Mouse (Mus musculus) intestine, embryonic 15.5 days (tissue): ENCODE measurements around the gene Snap23. TPM values are rescaled to one million over a fixed set of nuclear protein-coding genes. Genes with fewer than 3 reads are reported as not detected.

Experiments
- ATAC-seq: fragments of 200-750 bp; cut with Nextera tagmentation; 2 replicates; pipeline ENCODE4 v1.8.0; 2017; ENCODE audit warnings: moderate TSS enrichment, moderate library complexity
- H3K27ac ChIP-seq: fragments of 300-500 bp; sonication (generic); 2 replicates; pipeline ENCODE4 v1.5.1; 2015; ENCODE audit warnings: mild to moderate bottlenecking, inconsistent platforms
- H3K27me3 ChIP-seq: fragments of 300-500 bp; sonication (generic); replicated peaks from 2 replicates; pipeline ENCODE4 v1.6.1; 2015; ENCODE audit warnings: inconsistent platforms
- H3K36me3 ChIP-seq: fragments of 300-500 bp; sonication (generic); 2 replicates; pipeline ENCODE4 v1.6.1; 2015; ENCODE audit warnings: inconsistent platforms
- H3K4me1 ChIP-seq: fragments of 300-500 bp; sonication (generic); replicated peaks from 2 replicates; pipeline ENCODE4 v1.6.1; 2015; ENCODE audit warnings: inconsistent platforms
- H3K4me2 ChIP-seq: fragments of 300-500 bp; sonication (generic); replicated peaks from 2 replicates; pipeline ENCODE4 v1.6.1; 2015; ENCODE audit warnings: mild to moderate bottlenecking, inconsistent platforms
- H3K4me3 ChIP-seq: fragments of 300-500 bp; sonication (generic); replicated peaks from 2 replicates; pipeline ENCODE4 v1.5.1; 2015; ENCODE audit warnings: inconsistent platforms
- H3K9ac ChIP-seq: fragments of 300-500 bp; sonication (generic); 2 replicates; pipeline ENCODE4 v1.6.1; 2015; ENCODE audit warnings: inconsistent platforms
- H3K9me3 ChIP-seq: fragments of 300-500 bp; sonication (generic); 2 replicates; pipeline ENCODE4 v1.6.1; 2016; ENCODE audit warnings: inconsistent platforms
- WGBS: fragments of 180-500 bp; shearing (Covaris S2); methylation state at CpG from one replicate; pipeline ENCODE4 v1.1.7; 2015; 5-methylcytosine and 5-hydroxymethylcytosine counted together
- polyA plus RNA-seq: library from polyadenylated mRNA; unstranded; fragments of >200 nt; fragmentation: Nextera tagmentation; extraction: Ambion mirVana; gene quantifications from 2 replicates; pipeline ENCODE4 v1.2.1, GENCODE M21; 2015

The Snap23 gene
- polyA plus RNA-seq, result 47.2 and 51.0 TPM in 2 replicates

DNA sequence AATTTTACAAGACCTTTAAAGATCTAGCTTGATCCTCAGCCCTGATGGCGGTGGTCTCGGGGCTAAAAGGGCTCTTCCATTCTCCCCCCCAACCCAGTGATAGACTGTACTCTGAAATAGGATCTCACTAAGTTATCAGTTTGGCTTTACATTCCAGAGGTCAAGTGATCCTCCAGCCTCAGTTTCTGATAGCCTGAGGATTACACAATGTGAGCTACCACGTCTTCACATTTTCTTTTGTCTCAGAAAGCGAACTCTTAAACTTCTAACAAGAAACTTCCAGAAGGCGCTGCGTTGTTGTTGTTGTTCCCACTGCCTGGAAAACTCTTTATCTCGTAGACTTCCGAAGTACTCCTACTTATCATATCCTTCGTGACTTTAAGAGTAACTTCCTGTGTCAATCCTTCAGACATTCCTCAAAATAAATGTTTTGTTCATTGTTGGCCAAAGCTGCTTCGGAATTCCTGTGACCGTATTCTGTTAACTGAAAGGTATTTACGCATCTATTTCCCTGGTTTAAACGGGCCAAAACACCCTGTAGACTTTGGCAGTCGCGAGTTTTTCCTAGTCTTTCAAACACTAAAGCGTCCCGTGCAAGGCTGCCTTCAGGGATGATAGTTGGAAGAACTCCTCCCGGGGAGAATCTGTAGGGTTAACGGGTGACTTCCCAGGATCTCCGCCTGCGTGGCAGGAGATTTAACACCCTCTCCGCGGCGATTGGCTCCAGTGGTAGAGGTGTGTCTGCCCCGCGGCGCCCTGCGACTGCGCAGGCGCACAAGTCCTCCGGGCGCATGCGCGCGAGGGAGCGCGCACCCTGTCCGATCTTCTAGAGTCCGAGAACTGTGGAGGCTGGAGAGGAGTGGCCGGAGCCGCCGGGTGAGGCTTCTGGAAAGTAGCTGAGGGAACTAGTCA, at the start of gene Snap23:
TSS of gene Snap23 (plus strand) at position 786 of the 912 bp plus-strand sequence.
- peak; percentile 97 for ATAC-seq
- peak within 1 kb of the TSS; percentile 65 for H3K4me2 ChIP-seq
- peak within 1 kb of the TSS; percentile 68 for H3K9ac ChIP-seq
- no peaks in the 10 kb centered on the region for H3K4me1 ChIP-seq
- H3K4me3 ChIP-seq, result peak within 1 kb of the TSS; percentile 71
- no peaks in the 10 kb centered on the region for H3K9me3 ChIP-seq
- WGBS, result under 1% methylated on average over 42 of the region's 42 CpGs
- peak within 1 kb of the TSS; percentile 93 for H3K27ac ChIP-seq
- H3K36me3 ChIP-seq, result no peaks in the 10 kb centered on the region
- no peaks in the 10 kb centered on the region for H3K27me3 ChIP-seq

DNA sequence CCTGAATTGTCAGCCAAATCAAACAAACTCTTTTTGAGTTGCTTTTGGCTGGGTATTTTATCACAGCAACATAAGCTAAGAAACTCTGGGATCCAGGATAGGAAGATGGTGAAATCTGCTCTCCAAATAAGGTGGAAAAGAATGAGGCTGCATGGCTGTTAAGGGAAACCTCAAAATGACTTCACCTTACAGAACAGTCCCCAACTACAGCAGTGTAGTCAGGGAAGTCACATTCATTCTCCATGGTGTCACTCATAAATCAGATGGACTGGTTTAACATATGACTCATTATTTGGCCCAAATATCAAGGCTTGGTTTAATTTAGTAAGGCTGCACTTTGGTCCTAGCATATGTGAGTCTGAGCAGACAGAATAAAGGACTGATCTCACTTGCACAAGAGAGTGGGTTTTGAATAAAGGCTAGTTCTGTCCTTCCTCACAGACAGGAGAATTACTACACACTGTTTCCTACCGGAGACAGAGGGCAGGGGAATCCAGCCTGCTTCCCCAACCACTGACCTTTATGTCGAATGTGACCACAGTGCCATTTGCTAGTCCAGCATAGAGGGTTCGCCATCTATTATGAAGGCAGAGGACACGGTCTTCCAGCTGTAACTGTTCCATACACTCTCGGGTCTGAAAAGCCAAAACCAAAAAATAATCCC, 48.8 kb upstream of the Snap23 start:
- H3K4me1 ChIP-seq, result no peaks in the 10 kb centered on the region
- 92% methylated on average over 5 of the region's 5 CpGs for WGBS
- H3K9ac ChIP-seq, result no peak overlapping the region
- H3K4me3 ChIP-seq, result no peak overlapping the region
- H3K9me3 ChIP-seq, result no peaks in the 10 kb centered on the region
- H3K27ac ChIP-seq, result no peak overlapping the region
- H3K4me2 ChIP-seq, result no peak overlapping the region
- no peaks in the 10 kb centered on the region for H3K27me3 ChIP-seq
- H3K36me3 ChIP-seq, result peaks cover 44% of the 10 kb centered on the region
- ATAC-seq, result no peak

DNA sequence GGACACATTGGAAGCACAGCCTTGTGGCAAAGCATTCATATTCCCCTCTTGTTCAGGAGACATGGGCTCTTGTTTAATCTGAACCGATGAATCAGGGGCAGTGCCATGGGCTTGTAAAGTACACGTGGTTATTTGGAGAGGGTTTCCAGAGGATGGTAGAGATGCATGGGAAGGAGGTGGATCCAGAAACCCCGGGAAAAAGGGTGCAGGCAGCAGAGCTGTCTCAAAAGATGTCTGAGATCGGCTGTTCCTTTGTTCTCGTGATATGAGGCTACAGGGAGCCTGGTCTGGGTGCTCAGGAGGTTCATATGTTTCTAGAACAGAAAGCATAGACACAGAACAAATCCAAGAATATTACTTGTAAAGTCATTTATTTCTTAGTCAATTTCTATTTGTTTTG, 40.7 kb upstream of the Snap23 start:
- no peaks in the 10 kb centered on the region for H3K4me1 ChIP-seq

DNA sequence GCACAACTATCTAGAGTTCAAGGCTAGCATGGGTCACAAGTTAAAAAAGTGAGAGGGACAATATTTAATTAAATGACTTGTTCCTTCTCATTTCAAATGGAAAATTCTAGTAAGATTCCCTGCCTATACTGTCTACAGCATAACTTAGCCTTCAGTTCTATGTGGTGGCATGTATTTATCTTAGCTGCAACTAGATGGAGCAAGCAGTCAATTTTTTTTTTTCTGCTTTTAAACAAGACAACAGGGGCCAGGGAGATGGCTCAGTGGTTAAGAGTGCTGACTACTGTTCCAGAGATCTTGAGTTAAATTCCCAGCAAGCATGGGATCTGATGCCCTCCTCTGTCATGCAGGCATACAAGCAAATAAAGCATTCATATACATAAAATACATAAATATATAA, 37.9 kb upstream of the Snap23 start:
- Histone ChIP-seq H3K4me1 (no peaks in the 10 kb centered on the region), H3K27me3 (no peaks in the 10 kb centered on the region), H3K4me3 (no peak overlapping the region), H3K27ac (no peak overlapping the region), H3K9ac (no peak overlapping the region), H3K9me3 (no peaks in the 10 kb centered on the region), H3K4me2 (no peak overlapping the region), H3K36me3 (peaks cover 30% of the 10 kb centered on the region)
- ATAC-seq, result no peak

More for the DNA sequence above, 40.7 kb upstream of the Snap23 start:
- no peak overlapping the region for H3K9ac ChIP-seq
- H3K36me3 ChIP-seq, result peaks cover 26% of the 10 kb centered on the region
- H3K9me3 ChIP-seq, result no peaks in the 10 kb centered on the region
- 89% methylated on average over 5 of the region's 5 CpGs for WGBS
- H3K4me3 ChIP-seq, result no peak overlapping the region
- ATAC-seq, result no peak
- H3K27me3 ChIP-seq, result no peaks in the 10 kb centered on the region
- no peak overlapping the region for H3K27ac ChIP-seq
- no peak overlapping the region for H3K4me2 ChIP-seq

DNA sequence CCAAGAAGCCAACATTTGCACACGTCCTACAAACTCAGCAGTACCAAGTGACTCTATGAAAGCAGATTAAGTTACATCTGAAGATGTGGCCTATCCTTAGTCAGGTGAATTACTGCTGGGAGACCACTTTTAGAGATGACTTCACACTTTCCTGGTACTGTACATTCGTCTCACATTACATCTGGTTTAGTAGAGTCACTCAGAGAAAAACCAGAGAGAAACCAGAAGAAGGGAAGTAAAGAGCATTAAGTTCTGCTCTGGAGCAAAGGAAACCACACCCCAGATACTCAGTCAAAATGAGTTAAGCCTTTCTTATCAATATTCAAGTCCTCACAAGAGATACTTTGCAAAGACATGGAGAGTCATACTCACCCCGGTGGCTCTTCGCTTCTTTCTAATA, 36.2 kb upstream of the Snap23 start:
- Histone ChIP-seq H3K9ac (no peak overlapping the region), H3K9me3 (no peaks in the 10 kb centered on the region), H3K36me3 (peaks cover 36% of the 10 kb centered on the region), H3K27me3 (no peaks in the 10 kb centered on the region), H3K4me1 (no peaks in the 10 kb centered on the region), H3K4me2 (no peak overlapping the region), H3K4me3 (no peak overlapping the region), H3K27ac (no peak overlapping the region)
- ATAC-seq, result no peak
- 92% methylated on average over 4 of the region's 4 CpGs for WGBS

DNA sequence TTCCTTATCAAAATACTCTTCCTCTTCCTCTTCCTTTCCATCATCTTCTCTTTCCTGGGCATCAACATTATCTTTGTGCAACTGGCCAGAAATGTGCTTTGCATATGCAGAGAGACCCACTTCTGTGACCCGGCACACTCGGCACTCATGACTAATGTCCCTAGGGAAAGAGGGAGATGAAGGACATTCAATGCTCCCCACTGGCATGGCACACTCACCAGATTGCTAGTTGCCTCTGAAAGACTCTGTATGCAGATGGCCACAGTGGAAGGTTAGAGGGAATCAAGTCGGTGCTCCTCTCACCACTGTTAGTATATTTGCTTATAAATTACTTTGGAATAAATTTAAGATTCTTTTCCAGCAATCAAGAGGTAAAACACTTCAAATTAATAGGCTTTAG, 28.1 kb upstream of the Snap23 start:
- Histone ChIP-seq H3K9ac (no peak overlapping the region), H3K27me3 (no peaks in the 10 kb centered on the region), H3K36me3 (peaks cover 14% of the 10 kb centered on the region), H3K4me2 (peak overlapping the region; percentile 33), H3K27ac (0 out of 2 replicates have a peak overlapping the region, but pooled peaks have one; percentile 51), H3K4me3 (no peak overlapping the region), H3K9me3 (no peaks in the 10 kb centered on the region), H3K4me1 (peaks cover 3% of the 10 kb centered on the region; the same call in 1 of the 2 replicates)
- 0 out of 2 replicates have a peak, but pooled peaks have one; percentile 43 for ATAC-seq
- WGBS, result 48% methylated on average over 3 of the region's 3 CpGs

DNA sequence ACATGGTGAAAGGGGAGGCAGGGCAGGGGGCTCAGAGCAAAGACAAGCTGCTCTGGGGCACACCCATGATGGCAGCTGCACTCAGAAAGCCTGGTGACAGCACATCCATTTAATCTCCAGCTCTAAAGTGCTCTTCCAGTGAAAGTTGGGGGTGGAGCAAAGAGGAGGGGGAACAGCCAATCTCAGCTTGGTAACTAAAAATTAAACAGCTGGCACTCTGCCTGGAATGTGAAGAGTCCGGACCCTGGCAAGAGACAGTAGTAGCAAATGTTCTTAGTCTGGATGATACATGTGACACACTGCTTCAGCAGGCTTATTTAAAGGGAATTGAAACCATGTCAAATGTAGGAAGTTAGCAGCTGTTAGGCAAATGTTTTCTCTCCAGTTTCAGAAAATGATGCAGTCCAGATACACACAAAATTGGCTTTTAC, 27.7 kb upstream of the Snap23 start:
- Histone ChIP-seq H3K4me2 (peak overlapping the region; percentile 33), H3K27me3 (no peaks in the 10 kb centered on the region), H3K27ac (0 out of 2 replicates have a peak overlapping the region, but pooled peaks have one; percentile 51), H3K4me1 (peaks cover 3% of the 10 kb centered on the region; the same call in 1 of the 2 replicates), H3K9ac (no peak overlapping the region), H3K9me3 (no peaks in the 10 kb centered on the region), H3K36me3 (peaks cover 12% of the 10 kb centered on the region), H3K4me3 (no peak overlapping the region)
- ATAC-seq, result peak; percentile 97
- 30% methylated on average over 1 of the region's 1 CpGs for WGBS

DNA sequence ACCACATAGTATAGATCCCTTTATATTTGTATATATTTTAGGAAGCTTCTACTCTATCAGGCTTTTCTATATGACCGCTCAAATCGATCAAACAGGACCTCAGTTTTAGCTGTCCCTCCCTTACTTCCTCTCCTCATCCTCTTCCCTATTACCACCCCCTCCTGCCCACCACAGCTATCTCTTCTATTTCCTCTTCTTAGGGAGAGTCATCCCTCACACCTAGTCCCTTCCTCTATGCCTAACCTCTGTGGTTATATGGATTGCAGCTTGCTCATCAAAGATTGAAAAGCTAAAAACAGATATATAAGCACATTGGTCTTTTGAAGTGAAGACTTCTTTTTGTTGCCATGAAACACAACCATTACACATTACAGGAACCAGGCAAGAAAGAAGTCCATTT, 22.7 kb upstream of the Snap23 start:
- Histone ChIP-seq H3K27me3 (no peaks in the 10 kb centered on the region), H3K36me3 (no peaks in the 10 kb centered on the region), H3K4me3 (no peak overlapping the region), H3K9ac (no peak overlapping the region), H3K4me2 (no peak overlapping the region), H3K4me1 (no peaks in the 10 kb centered on the region), H3K27ac (no peak overlapping the region), H3K9me3 (no peaks in the 10 kb centered on the region)
- WGBS, result 92% methylated on average over 2 of the region's 2 CpGs
- no peak for ATAC-seq

DNA sequence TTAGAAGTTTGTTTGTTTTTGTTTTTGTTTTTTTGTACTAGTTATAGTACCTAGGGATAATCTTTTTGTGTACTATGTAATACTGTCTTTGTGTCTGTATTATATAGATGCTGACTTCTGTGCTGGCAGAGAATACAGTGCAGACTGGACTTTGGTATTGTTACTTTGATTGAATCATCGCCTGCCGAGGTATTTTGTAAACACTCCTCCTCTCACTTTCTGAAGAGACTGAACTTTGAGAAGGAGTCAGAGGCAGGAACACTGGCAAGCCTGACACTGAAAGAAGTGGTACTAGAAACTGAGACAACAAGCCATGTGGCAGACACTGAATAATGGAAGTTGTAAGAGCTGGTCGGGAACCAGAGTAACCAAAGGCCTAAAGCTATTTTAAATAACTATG, 10.6 kb upstream of the Snap23 start:
- 57% methylated on average over 3 of the region's 3 CpGs for WGBS

DNA sequence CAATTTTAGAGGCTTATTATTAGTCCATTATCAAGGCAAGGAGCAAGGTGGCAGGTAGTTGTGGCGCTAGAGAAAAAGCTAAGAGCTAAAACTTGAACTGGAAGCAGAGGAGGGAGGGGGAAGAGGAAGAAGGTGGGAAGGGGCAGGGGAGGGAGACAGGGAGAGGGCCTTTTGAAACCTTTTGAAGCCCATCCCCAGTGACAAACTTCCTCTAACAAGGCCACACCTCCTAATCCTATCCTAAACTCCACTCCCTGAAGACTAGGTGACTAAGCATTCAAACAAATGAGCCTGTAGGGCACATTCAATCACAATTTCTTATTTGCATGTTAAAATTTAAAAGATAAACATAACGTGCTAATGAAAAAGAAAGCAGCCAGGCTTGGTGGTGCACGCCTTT, 8.7 kb upstream of the Snap23 start:
- no peaks in the 10 kb centered on the region for H3K27me3 ChIP-seq
- no peaks in the 10 kb centered on the region for H3K9me3 ChIP-seq
- peaks cover 5% of the 10 kb centered on the region; the same call in 1 of the 2 replicates for H3K36me3 ChIP-seq
- ATAC-seq, result no peak
- no peaks in the 10 kb centered on the region for H3K4me1 ChIP-seq
- no peak overlapping the region for H3K4me2 ChIP-seq
- H3K4me3 ChIP-seq, result no peak overlapping the region
- 79% methylated on average over 3 of the region's 3 CpGs for WGBS
- H3K27ac ChIP-seq, result no peak overlapping the region
- H3K9ac ChIP-seq, result no peak overlapping the region

More for the DNA sequence above, 10.6 kb upstream of the Snap23 start:
- Histone ChIP-seq H3K36me3 (peaks cover 14% of the 10 kb centered on the region; the same call in 1 of the 2 replicates), H3K4me2 (no peak overlapping the region), H3K4me1 (no peaks in the 10 kb centered on the region), H3K27me3 (no peaks in the 10 kb centered on the region), H3K4me3 (no peak overlapping the region), H3K27ac (no peak overlapping the region), H3K9ac (no peak overlapping the region), H3K9me3 (no peaks in the 10 kb centered on the region)
- ATAC-seq, result no peak

DNA sequence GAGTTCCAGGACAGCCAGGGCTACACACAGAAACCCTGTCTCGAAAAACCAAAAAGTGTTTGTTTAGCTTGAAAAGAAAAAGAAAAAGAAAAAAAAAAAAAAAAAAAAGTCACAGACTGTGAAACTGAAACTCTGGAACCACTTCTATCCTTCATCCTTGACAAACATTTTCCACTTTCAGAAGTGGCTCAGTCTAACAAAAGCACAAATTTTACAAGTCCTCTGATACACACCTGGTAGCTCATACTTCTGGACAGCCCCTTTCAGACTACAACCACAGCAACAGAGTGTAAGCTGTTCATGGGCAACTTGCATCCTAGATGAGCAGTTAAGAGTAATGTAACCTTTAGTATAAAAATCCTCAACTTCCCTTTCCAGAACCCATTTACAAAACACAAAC, 5.9 kb upstream of the Snap23 start:
- Histone ChIP-seq H3K27me3 (no peaks in the 10 kb centered on the region), H3K4me2 (no peak overlapping the region), H3K9me3 (no peaks in the 10 kb centered on the region), H3K27ac (no peak overlapping the region), H3K36me3 (no peaks in the 10 kb centered on the region), H3K4me3 (no peak overlapping the region), H3K4me1 (no peaks in the 10 kb centered on the region), H3K9ac (no peak overlapping the region)
- 86% methylated on average over 1 of the region's 1 CpGs for WGBS
- no peak for ATAC-seq

DNA sequence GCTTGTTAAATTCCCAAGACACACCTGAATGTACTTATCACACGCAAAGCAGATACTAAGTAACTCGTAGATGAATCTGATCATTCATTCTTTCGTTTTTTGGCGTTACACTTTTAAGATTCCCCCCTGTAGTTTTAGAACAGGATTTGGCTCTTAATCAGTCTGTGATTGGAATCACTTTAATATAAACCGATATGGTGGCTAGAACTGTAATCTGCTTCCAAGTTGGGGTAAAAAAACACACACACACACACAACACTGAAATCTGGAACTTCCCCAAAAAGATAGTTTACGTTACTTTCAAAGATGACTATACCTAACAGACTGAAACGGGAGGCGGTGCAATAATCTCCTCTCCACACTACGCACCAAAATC, 4.6 kb upstream of the Snap23 start:
- peak overlapping the region; percentile 87 for H3K4me3 ChIP-seq
- ATAC-seq, result no peak
- 20% methylated on average over 9 of the region's 9 CpGs for WGBS
- no peaks in the 10 kb centered on the region for H3K9me3 ChIP-seq
- no peaks in the 10 kb centered on the region for H3K36me3 ChIP-seq
- H3K27me3 ChIP-seq, result no peaks in the 10 kb centered on the region
- H3K4me1 ChIP-seq, result no peaks in the 10 kb centered on the region
- 0 out of 2 replicates have a peak overlapping the region, but pooled peaks have one; percentile 66 for H3K27ac ChIP-seq
- peak overlapping the region; percentile 54 for H3K4me2 ChIP-seq
- H3K9ac ChIP-seq, result peak overlapping the region; percentile 96
